Comparison of ENCODE assay signal across 15 mouse cellular contexts in the genomic region with DNA sequence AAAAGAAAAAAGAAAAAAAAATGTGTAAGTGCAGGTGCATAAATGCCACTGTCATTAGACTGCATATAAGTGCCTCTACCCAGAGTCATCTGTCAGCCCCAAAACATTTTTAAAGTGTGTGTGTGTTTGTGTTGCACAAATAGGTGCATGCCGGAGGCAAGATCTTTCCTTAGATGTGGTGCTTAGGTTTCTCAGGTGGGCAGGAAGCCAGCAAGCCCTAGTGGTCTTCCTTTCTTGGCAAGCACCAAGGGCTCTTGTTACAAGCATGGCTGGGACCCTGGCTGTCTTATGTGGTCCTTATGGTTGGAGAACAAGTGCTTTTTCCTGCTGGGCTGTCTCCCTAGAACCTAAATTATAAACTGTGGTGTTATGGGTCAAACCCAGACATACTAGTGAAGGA. TPM values are rescaled to one million over a fixed set of nuclear protein-coding genes. Genes with fewer than 3 reads are reported as not detected.
DNase-seq lines count a peak whose midpoint lies in the region.
"Had no signal": no experiment of that assay in that cellular context is flagged by ENCODE, and none has a peak within 500 bp of the region (broad histone marks: within the 10 kb centered on the region; RNA-seq: fewer than 3 reads in every experiment).

No protein-coding gene starts in this region.

- H3K4me1 ChIP-seq in heart, embryonic 10.5 days = no peaks in the 10 kb centered on the region

- H3K4me3 ChIP-seq in heart, embryonic 10.5 days = no peak overlapping the region
- H3K4me3 ChIP-seq: forebrain, embryonic 15.5 days; heart, embryonic 15.5 days had no signal

- H3K27ac ChIP-seq in heart, embryonic 10.5 days = no peak overlapping the region
- H3K27ac ChIP-seq: forebrain, embryonic 15.5 days; heart, embryonic 15.5 days; hindbrain, embryonic 14.5 days had no signal

- 82% methylated on average over 1 of the region's 1 CpGs for WGBS in heart, embryonic 10.5 days

- H3K27me3 ChIP-seq in heart, embryonic 10.5 days (ENCODE audit: insufficient read depth, poor library complexity, severe bottlenecking) = no peaks in the 10 kb centered on the region
- H3K27me3 ChIP-seq: forebrain, embryonic 15.5 days; heart, embryonic 15.5 days had no signal

- DNase-seq in heart, adult 11 months = peak; percentile 77
- no peak for DNase-seq in heart, embryonic 10.5 days (ENCODE audit: low spot score)
- DNase-seq in testis, postnatal 10 days (ENCODE audit: low spot score) = peak; percentile 46
- DNase-seq in testis, postnatal 14 days (ENCODE audit: low spot score) = no peak
- peak; percentile 13 for DNase-seq in T-cell, adult 2 months (ENCODE audit: low spot score)
- DNase-seq in thymus, postnatal 4 days = peak; percentile 25
- DNase-seq: adrenal gland, adult 8-10 months; adrenal gland, postnatal 36 days; cerebellum, adult 2 months; gastrocnemius, postnatal 36 days; heart, adult 18-20 months; heart, postnatal 14 days had no signal

- no peaks in the 10 kb centered on the region for H3K9me3 ChIP-seq in heart, embryonic 10.5 days
- H3K9me3 ChIP-seq: forebrain, embryonic 15.5 days; heart, embryonic 15.5 days had no signal

- H3K36me3 ChIP-seq in heart, embryonic 10.5 days = no peaks in the 10 kb centered on the region
- H3K36me3 ChIP-seq: forebrain, embryonic 15.5 days; heart, embryonic 15.5 days had no signal

RNA-seq across cellular contexts. Expression of a gene that starts 5.3 kb away (rescaled TPM):
- 149 and 180 TPM in 2 replicates for polyA plus RNA-seq in heart, embryonic 10.5 days (2016; fragmentation: Nextera tagmentation; extraction: Ambion mirVana)

RNA-seq across cellular contexts. Expression of a gene that starts 24.8 kb away (rescaled TPM):
- polyA plus RNA-seq in heart, embryonic 10.5 days (2016; fragmentation: Nextera tagmentation; extraction: Ambion mirVana) = 0.44 and 0.49 TPM in 2 replicates

Comparison
In these comparisons a context has a peak if more than half of its experiments do, and no peak if none do; other contexts are left out.
1. DNase-seq: peak in heart, adult 11 months (single experiment), testis, postnatal 10 days (single experiment), T-cell, adult 2 months (single experiment) and thymus, postnatal 4 days (single experiment); none in heart, embryonic 10.5 days (single experiment) and testis, postnatal 14 days (single experiment).